16 mouse cellular contexts compared by ENCODE assay signal in genomic region chr11:45840332-45840731, GRCm38 (mm10).
"Had no signal": no experiment of that assay in that cellular context is flagged by ENCODE, and none has a peak within 500 bp of the region (broad histone marks: within the 10 kb centered on the region; RNA-seq: fewer than 3 reads in every experiment).

No protein-coding gene starts in this region.

- H3K4me2 ChIP-seq: neural tube, embryonic 13.5 days; neural tube, embryonic 15.5 days; stomach, embryonic 15.5 days had no signal

- H3K4me3 ChIP-seq: neural tube, embryonic 13.5 days; neural tube, embryonic 15.5 days; stomach, embryonic 15.5 days had no signal

- DNase-seq: retina, postnatal 1 day; right cerebral cortex, adult 18-20 months; right cerebral cortex, postnatal 14 days; right cerebral cortex, postnatal 25 days; right cerebral cortex, postnatal 4 days; spleen, adult 18-20 months; thymus, adult 18-20 months; thymus, adult 2 months; thymus, postnatal 14 days; thymus, postnatal 25 days; thymus, postnatal 36 days; thymus, postnatal 4 days had no signal

- H3K9me3 ChIP-seq: neural tube, embryonic 13.5 days; neural tube, embryonic 15.5 days; stomach, embryonic 15.5 days had no signal

- H3K36me3 ChIP-seq: neural tube, embryonic 13.5 days; neural tube, embryonic 15.5 days; stomach, embryonic 15.5 days had no signal

- H3K9ac ChIP-seq: neural tube, embryonic 13.5 days; neural tube, embryonic 15.5 days; stomach, embryonic 15.5 days had no signal

- H3K27ac ChIP-seq: neural tube, embryonic 13.5 days; neural tube, embryonic 15.5 days; stomach, embryonic 15.5 days; stomach, postnatal 0 days had no signal

- H3K4me1 ChIP-seq: neural tube, embryonic 13.5 days; neural tube, embryonic 15.5 days; stomach, embryonic 15.5 days had no signal

- H3K27me3 ChIP-seq: neural tube, embryonic 13.5 days; neural tube, embryonic 15.5 days; stomach, embryonic 15.5 days had no signal
